Mouse (Mus musculus): Measurements from ENCODE around the gene Preb. TPM values are rescaled to one million over a fixed set of nuclear protein-coding genes. Genes with fewer than 3 reads are reported as not detected.

The Preb gene
- polyA plus RNA-seq, 1 experiment from 2014 or later, result 226 TPM

DNA sequence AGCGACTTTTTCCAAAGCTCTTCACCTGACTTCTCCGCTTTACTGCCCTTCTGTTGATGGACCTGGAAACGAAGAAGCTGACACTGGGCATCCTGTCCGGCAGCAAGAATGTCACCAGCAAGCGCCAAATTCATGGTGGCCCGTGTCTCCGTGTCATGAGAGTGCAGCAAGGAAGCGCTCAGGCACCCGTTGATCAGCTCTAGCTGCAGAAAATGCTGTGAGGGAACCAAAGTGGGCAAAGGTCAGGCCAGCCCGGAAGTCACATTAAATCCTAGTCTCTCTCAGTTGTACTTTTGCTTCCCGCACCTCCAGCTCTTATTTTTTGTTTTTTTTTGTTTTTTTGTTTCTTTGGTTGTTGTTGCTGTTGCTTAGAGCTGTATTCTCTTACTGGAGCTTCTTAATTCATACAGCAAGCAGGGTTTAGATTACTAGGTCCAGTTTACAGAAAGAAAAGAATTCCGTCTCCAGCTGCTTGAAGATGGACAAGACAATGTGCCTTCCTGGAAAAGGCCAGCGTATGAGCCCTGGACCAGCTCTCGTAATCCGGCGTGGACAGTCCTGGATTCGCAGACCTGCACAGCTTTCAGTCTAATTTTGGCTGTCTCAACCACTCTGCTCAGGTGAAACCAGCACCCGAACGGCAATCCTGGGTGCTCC, 835 bp downstream of the Preb start:
- ChIA-PET CTCF (interaction anchor here (0.7 to 2.7 kb wide), 9 partner anchors 9 to 166 kb away, joined by 3 to 10 read pairs (median 4); partner anchors contain the start of gene Khk), POLR2A (interaction anchor here (0.7 to 2.9 kb wide), 10 partner anchors 10 to 89 kb away, joined by 3 to 28 read pairs (median 4); partner anchors contain the start of genes Atraid, Khk and Slc5a6)
- DNase-seq (ENCODE audit: low read depth, low spot score) (no peak), ATAC-seq (no peak)
- no peak for TF ChIP-seq CTCF (IDR thresholded peaks at IDR 0.05)
- no peaks in the 10 kb centered on the region for H3K27me3 ChIP-seq
- in situ Hi-C loops (cut with MboI; ENCODE audit: low pct_unique_long_range_greater_than_20kb), result no loop called here

GRCm38 (mm10) chr5:30957891-30958290, 2.3 kb downstream of the Preb start:
- ATAC-seq, result no peak
- POLR2A ChIA-PET, result interaction anchor here (0.9 kb wide), 1 partner anchor 10 kb away, joined by 3 read pairs; no protein-coding TSS in a partner anchor
- H3K27me3 ChIP-seq, result no peaks in the 10 kb centered on the region
- CTCF ChIA-PET, result interaction anchor here (2.7 kb wide), 1 partner anchor 37 kb away, joined by 10 read pairs; the partner anchor contains the start of gene Khk
- in situ Hi-C loops (cut with MboI; ENCODE audit: low pct_unique_long_range_greater_than_20kb), result no loop called here
- DNase-seq (ENCODE audit: low read depth, low spot score), result no peak
- TF ChIP-seq CTCF (IDR thresholded peaks at IDR 0.05), result no peak

- H3K27me3 ChIP-seq, result no peaks in the 10 kb centered on the region
- POLR2A ChIA-PET, result interaction anchor here (1.2 to 1.5 kb wide), 2 partner anchors 11 to 34 kb away, joined by 4 read pairs; partner anchors contain the start of gene Khk
- no peak for ATAC-seq
- TF ChIP-seq CTCF (IDR thresholded peaks at IDR 0.05), result no peak
- in situ Hi-C loops (cut with MboI; ENCODE audit: low pct_unique_long_range_greater_than_20kb), result no loop called here
- CTCF ChIA-PET, result interaction anchor here (0.8 to 1.3 kb wide), 4 partner anchors 8 to 36 kb away, joined by 3 to 5 read pairs (median 4); no protein-coding TSS in a partner anchor
- no peak for DNase-seq (ENCODE audit: low read depth, low spot score)
Measured at GRCm38 (mm10) chr5:30955751-30956150, 4.4 kb downstream of the Preb start.

GRCm38 (mm10) chr5:30954556-30954955, 5.6 kb downstream of the Preb start:
- no peak for ATAC-seq
- CTCF ChIA-PET, result interaction anchor here (1.3 kb wide), 2 partner anchors 9 to 16 kb away, joined by 4 to 5 read pairs; no protein-coding TSS in a partner anchor
- in situ Hi-C loops (cut with MboI; ENCODE audit: low pct_unique_long_range_greater_than_20kb), result no loop called here

DNA sequence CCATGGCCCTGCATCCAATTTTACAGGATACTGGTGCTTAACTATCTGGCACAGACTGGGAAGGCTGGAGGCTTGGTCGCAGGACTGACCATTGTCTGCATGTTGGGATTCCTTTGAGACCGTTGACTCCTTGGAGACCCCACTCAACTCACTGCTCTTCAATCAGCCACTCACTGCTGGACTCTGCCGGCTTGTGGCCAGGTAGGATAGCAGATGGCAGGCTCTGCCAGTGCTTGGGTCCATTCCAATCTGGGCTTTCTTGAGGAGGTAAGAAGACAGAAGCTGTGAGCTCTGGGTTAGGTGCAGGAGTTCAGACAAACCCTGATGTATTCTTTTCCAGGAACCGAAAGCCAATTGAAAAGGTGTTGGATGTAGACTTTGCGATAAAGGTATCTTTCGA, 6.1 kb downstream of the Preb start:
- ChIA-PET CTCF (interaction anchor here (2.1 kb wide), 1 partner anchor 24 kb away, joined by 6 read pairs; no protein-coding TSS in a partner anchor), POLR2A (interaction anchor here (1.0 kb wide), 1 partner anchor 66 kb away, joined by 3 read pairs; the partner anchor contains the start of gene Agbl5)

More at GRCm38 (mm10) chr5:30954556-30954955, 5.6 kb downstream of the Preb start:
- TF ChIP-seq CTCF (IDR thresholded peaks at IDR 0.05), result no peak
- H3K27me3 ChIP-seq, result no peaks in the 10 kb centered on the region
- DNase-seq (ENCODE audit: low read depth, low spot score), result no peak
- POLR2A ChIA-PET, result interaction anchor here (1.0 to 1.5 kb wide), 2 partner anchors 33 to 67 kb away, joined by 3 to 4 read pairs; partner anchors contain the start of genes Agbl5 and Khk

GRCm38 (mm10) chr5:30952551-30952950, 7.6 kb downstream of the Preb start:
- DNase-seq (ENCODE audit: low read depth, low spot score), result no peak
- no peaks in the 10 kb centered on the region for H3K27me3 ChIP-seq
- CTCF ChIA-PET, result interaction anchor here (1.3 to 2.1 kb wide), 2 partner anchors 11 to 23 kb away, joined by 4 to 6 read pairs; no protein-coding TSS in a partner anchor
- no peak for ATAC-seq
- POLR2A ChIA-PET, result interaction anchor here (1.3 kb wide), 1 partner anchor 12 kb away, joined by 4 read pairs; no protein-coding TSS in a partner anchor
- in situ Hi-C loops (cut with MboI; ENCODE audit: low pct_unique_long_range_greater_than_20kb), result no loop called here
- TF ChIP-seq CTCF (IDR thresholded peaks at IDR 0.05), result no peak

More for the DNA sequence above, 6.1 kb downstream of the Preb start:
- no peak for DNase-seq (ENCODE audit: low read depth, low spot score)
- no peak for ATAC-seq
- H3K27me3 ChIP-seq, result no peaks in the 10 kb centered on the region
- in situ Hi-C loops (cut with MboI; ENCODE audit: low pct_unique_long_range_greater_than_20kb), result no loop called here
- TF ChIP-seq CTCF (IDR thresholded peaks at IDR 0.05), result no peak

DNA sequence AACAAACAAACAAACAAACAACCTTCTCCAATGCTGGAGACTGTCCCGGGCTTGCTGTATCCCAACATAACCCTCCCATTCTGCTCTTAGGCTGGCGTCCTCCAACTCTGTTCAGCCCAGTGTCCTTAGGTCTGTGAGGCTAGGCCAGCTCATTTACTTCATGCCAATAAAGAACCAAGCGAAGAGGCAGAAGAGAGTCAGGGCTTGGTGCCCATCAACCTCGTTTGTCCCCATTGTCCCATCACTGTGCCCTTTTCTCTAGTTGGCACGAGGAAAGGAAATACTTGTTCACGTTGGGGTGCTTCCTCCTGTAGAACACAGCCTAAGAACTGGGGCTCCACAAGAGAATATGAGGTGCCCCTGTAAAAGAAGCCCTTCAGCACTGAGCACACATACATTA, 8.5 kb downstream of the Preb start:
- H3K27me3 ChIP-seq, result no peaks in the 10 kb centered on the region
- no peak for ATAC-seq
- DNase-seq (ENCODE audit: low read depth, low spot score), result no peak
- in situ Hi-C loops (cut with MboI; ENCODE audit: low pct_unique_long_range_greater_than_20kb), result no loop called here
- ChIA-PET CTCF (no interaction called here), POLR2A (interaction anchor here (0.5 to 1.3 kb wide), 2 partner anchors 13 to 171 kb away, joined by 3 to 4 read pairs; no protein-coding TSS in a partner anchor)
- no peak for TF ChIP-seq CTCF (IDR thresholded peaks at IDR 0.05)

- no peak for TF ChIP-seq CTCF (IDR thresholded peaks at IDR 0.05)
- ChIA-PET CTCF (interaction anchor here (1.3 to 3.7 kb wide), 6 partner anchors 9 to 79 kb away, joined by 3 to 12 read pairs (median 6); partner anchors contain the start of gene Preb), POLR2A (interaction anchor here (3.7 kb wide), 1 partner anchor 9 kb away, joined by 28 read pairs; the partner anchor contains the start of gene Preb)
- ATAC-seq (no peak), DNase-seq (ENCODE audit: low read depth, low spot score) (no peak)
- in situ Hi-C loops (cut with MboI; ENCODE audit: low pct_unique_long_range_greater_than_20kb), result no loop called here
- no peaks in the 10 kb centered on the region for H3K27me3 ChIP-seq
Measured at GRCm38 (mm10) chr5:30950922-30951321, 9.2 kb downstream of the Preb start.

GRCm38 (mm10) chr5:30950451-30950850, 9.7 kb downstream of the Preb start:
- no peaks in the 10 kb centered on the region for H3K27me3 ChIP-seq
- in situ Hi-C loops (cut with MboI; ENCODE audit: low pct_unique_long_range_greater_than_20kb), result no loop called here
- ChIA-PET POLR2A (interaction anchor here (0.9 to 3.7 kb wide), 4 partner anchors 10 to 114 kb away, joined by 3 to 28 read pairs (median 4); partner anchors contain the start of gene Preb), CTCF (interaction anchor here (0.8 to 3.7 kb wide), 8 partner anchors 9 to 79 kb away, joined by 3 to 12 read pairs (median 4); partner anchors contain the start of gene Preb)
- no peak for TF ChIP-seq CTCF (IDR thresholded peaks at IDR 0.05)
- DNase-seq (ENCODE audit: low read depth, low spot score) (no peak), ATAC-seq (no peak)

DNA sequence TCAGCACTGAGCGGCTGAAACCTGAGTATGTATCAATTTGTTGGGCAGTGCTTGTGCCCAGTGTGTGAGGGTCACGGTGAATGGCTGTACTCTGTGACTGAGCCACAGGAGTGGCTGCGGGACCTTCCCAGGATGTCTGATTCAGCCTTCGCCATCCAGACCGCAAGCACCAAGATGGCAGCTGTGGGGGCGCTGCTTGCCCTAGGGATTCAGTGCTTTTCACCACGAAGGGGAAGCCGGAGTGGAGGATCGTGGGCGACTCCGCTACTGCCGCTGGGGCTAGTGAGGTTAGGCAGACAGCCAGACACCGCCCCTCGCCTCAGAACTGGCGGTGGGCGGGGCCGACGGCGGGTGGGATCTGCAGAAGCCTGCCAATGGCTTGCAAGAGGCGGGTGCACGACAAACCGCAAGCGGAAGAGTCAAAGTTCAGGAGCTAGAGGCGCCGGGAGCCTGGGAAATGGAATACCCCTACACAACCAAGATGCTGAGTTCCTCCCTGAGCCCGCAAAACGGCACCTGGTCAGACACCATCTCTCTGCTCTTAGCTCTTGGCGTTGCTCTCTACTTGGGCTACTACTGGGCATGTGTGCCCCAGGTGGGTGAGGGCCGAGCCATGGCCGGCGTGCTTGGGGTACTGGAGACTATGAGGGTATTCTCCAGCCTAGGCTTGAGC, 10.4 kb downstream of the Preb start:
- CTCF ChIA-PET, result interaction anchor here (0.8 to 3.7 kb wide), 8 partner anchors 10 to 80 kb away, joined by 3 to 12 read pairs (median 4); partner anchors contain the start of gene Preb
- no peak for TF ChIP-seq CTCF (IDR thresholded peaks at IDR 0.05)
- ATAC-seq (peak; percentile 67), DNase-seq (ENCODE audit: low read depth, low spot score) (peak; percentile 66)
- POLR2A ChIA-PET, result interaction anchor here (0.9 to 3.7 kb wide), 7 partner anchors 10 to 114 kb away, joined by 3 to 28 read pairs (median 3); partner anchors contain the start of gene Preb
- no peaks in the 10 kb centered on the region for H3K27me3 ChIP-seq
- in situ Hi-C loops (cut with MboI; ENCODE audit: low pct_unique_long_range_greater_than_20kb), result no loop called here
